Mouse (Mus musculus): ENCODE measurements around the gene Adarb1. TPM values are rescaled to one million over a fixed set of nuclear protein-coding genes. Genes with fewer than 3 reads are reported as not detected.

Adarb1 gene
- polyA plus RNA-seq, 1 experiment from 2014 or later: 15.4 TPM

- H3K9me3 ChIP-seq (ENCODE audit: control insufficient read depth, low read length): no peaks in the 10 kb centered on the region
- WGBS: 64% methylated on average over 4 of the region's 4 CpGs
- H3K27ac ChIP-seq (replicated peaks in 1 of 2; ENCODE audit: control insufficient read depth in 1 of 2, insufficient read depth in 1 of 2, low read depth in 2 of 2, low read length in 2 of 2): no peak overlapping the region
- no peak overlapping the region for H3K4me3 ChIP-seq (ENCODE audit: control insufficient read depth in 1 of 2, insufficient read depth in 1 of 2, low read depth in 1 of 2, low read length in 2 of 2)
- H3K4me1 ChIP-seq (ENCODE audit: control insufficient read depth in 2 of 2, insufficient read depth in 2 of 2, low read length in 2 of 2): peaks cover 0 to 13% of the 10 kb centered on the region in 2 experiments; a peak in 3 of 4 replicates
- no peak overlapping the region for H3K9ac ChIP-seq (ENCODE audit: low read length)
- ATAC-seq (ENCODE audit: insufficient number of reproducible peaks, insufficient read depth, low FRiP score, low read depth): no peak
- no peak overlapping the region for H3K4me2 ChIP-seq (ENCODE audit: low read length)
- no peaks in the 10 kb centered on the region for H3K36me3 ChIP-seq (ENCODE audit: control insufficient read depth, insufficient read depth, low read length)
- H3K27me3 ChIP-seq (ENCODE audit: control insufficient read depth, insufficient read depth, low read length): no peaks in the 10 kb centered on the region
Measured at GRCm38 (mm10) chr10:77385731-77386130, 32.3 kb downstream of the Adarb1 start.

- 87% methylated on average over 8 of the region's 8 CpGs for WGBS
- H3K4me1 ChIP-seq (ENCODE audit: control insufficient read depth in 2 of 2, insufficient read depth in 2 of 2, low read length in 2 of 2): peaks cover 0 to 11% of the 10 kb centered on the region in 2 experiments; a peak in 3 of 4 replicates
- H3K27ac ChIP-seq (replicated peaks in 1 of 2; ENCODE audit: control insufficient read depth in 1 of 2, insufficient read depth in 1 of 2, low read depth in 2 of 2, low read length in 2 of 2): no peak overlapping the region
- H3K4me3 ChIP-seq (ENCODE audit: control insufficient read depth in 1 of 2, insufficient read depth in 1 of 2, low read depth in 1 of 2, low read length in 2 of 2): no peak overlapping the region
- no peak overlapping the region for H3K9ac ChIP-seq (ENCODE audit: low read length)
- H3K9me3 ChIP-seq (ENCODE audit: control insufficient read depth, low read length): no peaks in the 10 kb centered on the region
- no peak overlapping the region for H3K4me2 ChIP-seq (ENCODE audit: low read length)
- ATAC-seq (ENCODE audit: insufficient number of reproducible peaks, insufficient read depth, low FRiP score, low read depth): no peak
- no peaks in the 10 kb centered on the region for H3K27me3 ChIP-seq (ENCODE audit: control insufficient read depth, insufficient read depth, low read length)
- H3K36me3 ChIP-seq (ENCODE audit: control insufficient read depth, insufficient read depth, low read length): no peaks in the 10 kb centered on the region
Measured at GRCm38 (mm10) chr10:77383045-77383444, 35.0 kb downstream of the Adarb1 start.

- Histone ChIP-seq H3K4me1 (ENCODE audit: control insufficient read depth in 2 of 2, insufficient read depth in 2 of 2, low read length in 2 of 2) (peaks cover under 1 to 11% of the 10 kb centered on the region in 2 experiments; a peak in 3 of 4 replicates), H3K9me3 (ENCODE audit: control insufficient read depth, low read length) (no peaks in the 10 kb centered on the region), H3K4me2 (ENCODE audit: low read length) (no peak overlapping the region), H3K9ac (ENCODE audit: low read length) (no peak overlapping the region), H3K27ac (replicated peaks in 1 of 2; ENCODE audit: control insufficient read depth in 1 of 2, insufficient read depth in 1 of 2, low read depth in 2 of 2, low read length in 2 of 2) (peak overlapping the region in 1 of 2 experiments; percentile 22; a peak in 1 of 4 replicates), H3K36me3 (ENCODE audit: control insufficient read depth, insufficient read depth, low read length) (no peaks in the 10 kb centered on the region), H3K27me3 (ENCODE audit: control insufficient read depth, insufficient read depth, low read length) (no peaks in the 10 kb centered on the region), H3K4me3 (ENCODE audit: control insufficient read depth in 1 of 2, insufficient read depth in 1 of 2, low read depth in 1 of 2, low read length in 2 of 2) (no peak overlapping the region)
- WGBS: 39% methylated on average over 2 of the region's 2 CpGs
- ATAC-seq (ENCODE audit: insufficient number of reproducible peaks, insufficient read depth, low FRiP score, low read depth): no peak
Measured at GRCm38 (mm10) chr10:77381191-77381590, 36.9 kb downstream of the Adarb1 start.

GRCm38 (mm10) chr10:77380716-77381115 is 37.4 kb downstream of the Adarb1 start:
- WGBS: 70% methylated on average over 6 of the region's 6 CpGs
- no peak for ATAC-seq (ENCODE audit: insufficient number of reproducible peaks, insufficient read depth, low FRiP score, low read depth)
- H3K36me3 ChIP-seq (ENCODE audit: control insufficient read depth, insufficient read depth, low read length): no peaks in the 10 kb centered on the region
- no peak overlapping the region for H3K27ac ChIP-seq (replicated peaks in 1 of 2; ENCODE audit: control insufficient read depth in 1 of 2, insufficient read depth in 1 of 2, low read depth in 2 of 2, low read length in 2 of 2)
- no peaks in the 10 kb centered on the region for H3K9me3 ChIP-seq (ENCODE audit: control insufficient read depth, low read length)
- no peak overlapping the region for H3K9ac ChIP-seq (ENCODE audit: low read length)
- no peaks in the 10 kb centered on the region for H3K27me3 ChIP-seq (ENCODE audit: control insufficient read depth, insufficient read depth, low read length)
- H3K4me2 ChIP-seq (ENCODE audit: low read length): no peak overlapping the region
- H3K4me1 ChIP-seq (ENCODE audit: control insufficient read depth in 2 of 2, insufficient read depth in 2 of 2, low read length in 2 of 2): peaks cover 2 to 8% of the 10 kb centered on the region in 2 experiments; a peak in 3 of 4 replicates
- no peak overlapping the region for H3K4me3 ChIP-seq (ENCODE audit: control insufficient read depth in 1 of 2, insufficient read depth in 1 of 2, low read depth in 1 of 2, low read length in 2 of 2)

GRCm38 (mm10) chr10:77379199-77379598 is 38.9 kb downstream of the Adarb1 start:
- H3K36me3 ChIP-seq (ENCODE audit: control insufficient read depth, insufficient read depth, low read length): no peaks in the 10 kb centered on the region
- H3K4me1 ChIP-seq (ENCODE audit: control insufficient read depth in 2 of 2, insufficient read depth in 2 of 2, low read length in 2 of 2): peaks cover 2 to 7% of the 10 kb centered on the region in 2 experiments; a peak in 3 of 4 replicates
- no peak overlapping the region for H3K9ac ChIP-seq (ENCODE audit: low read length)
- H3K27me3 ChIP-seq (ENCODE audit: control insufficient read depth, insufficient read depth, low read length): no peaks in the 10 kb centered on the region
- H3K4me2 ChIP-seq (ENCODE audit: low read length): no peak overlapping the region
- no peaks in the 10 kb centered on the region for H3K9me3 ChIP-seq (ENCODE audit: control insufficient read depth, low read length)
- 89% methylated on average over 4 of the region's 4 CpGs for WGBS
- H3K27ac ChIP-seq (replicated peaks in 1 of 2; ENCODE audit: control insufficient read depth in 1 of 2, insufficient read depth in 1 of 2, low read depth in 2 of 2, low read length in 2 of 2): no peak overlapping the region
- ATAC-seq (ENCODE audit: insufficient number of reproducible peaks, insufficient read depth, low FRiP score, low read depth): no peak
- no peak overlapping the region for H3K4me3 ChIP-seq (ENCODE audit: control insufficient read depth in 1 of 2, insufficient read depth in 1 of 2, low read depth in 1 of 2, low read length in 2 of 2)

- Histone ChIP-seq H3K4me1 (ENCODE audit: control insufficient read depth in 2 of 2, insufficient read depth in 2 of 2, low read length in 2 of 2) (peaks cover 6 to 11% of the 10 kb centered on the region in 2 experiments; a peak in 3 of 4 replicates), H3K27me3 (ENCODE audit: control insufficient read depth, insufficient read depth, low read length) (no peaks in the 10 kb centered on the region), H3K36me3 (ENCODE audit: control insufficient read depth, insufficient read depth, low read length) (no peaks in the 10 kb centered on the region), H3K4me2 (ENCODE audit: low read length) (no peak overlapping the region), H3K9me3 (ENCODE audit: control insufficient read depth, low read length) (no peaks in the 10 kb centered on the region), H3K4me3 (ENCODE audit: control insufficient read depth in 1 of 2, insufficient read depth in 1 of 2, low read depth in 1 of 2, low read length in 2 of 2) (no peak overlapping the region), H3K27ac (replicated peaks in 1 of 2; ENCODE audit: control insufficient read depth in 1 of 2, insufficient read depth in 1 of 2, low read depth in 2 of 2, low read length in 2 of 2) (0 out of 4 replicates have a peak overlapping the region, but pooled peaks of 1 of the 2 experiments have one; percentile 24), H3K9ac (ENCODE audit: low read length) (no peak overlapping the region)
- ATAC-seq (ENCODE audit: insufficient number of reproducible peaks, insufficient read depth, low FRiP score, low read depth): no peak
- 68% methylated on average over 1 of the region's 1 CpGs for WGBS
Measured at GRCm38 (mm10) chr10:77376056-77376455, 42.0 kb downstream of the Adarb1 start.

- Histone ChIP-seq H3K9me3 (ENCODE audit: control insufficient read depth, low read length) (no peaks in the 10 kb centered on the region), H3K4me1 (ENCODE audit: control insufficient read depth in 2 of 2, insufficient read depth in 2 of 2, low read length in 2 of 2) (peaks cover 7 to 11% of the 10 kb centered on the region in 2 experiments; a peak in 3 of 4 replicates), H3K27ac (replicated peaks in 1 of 2; ENCODE audit: control insufficient read depth in 1 of 2, insufficient read depth in 1 of 2, low read depth in 2 of 2, low read length in 2 of 2) (no peak overlapping the region), H3K36me3 (ENCODE audit: control insufficient read depth, insufficient read depth, low read length) (no peaks in the 10 kb centered on the region), H3K27me3 (ENCODE audit: control insufficient read depth, insufficient read depth, low read length) (no peaks in the 10 kb centered on the region), H3K4me3 (ENCODE audit: control insufficient read depth in 1 of 2, insufficient read depth in 1 of 2, low read depth in 1 of 2, low read length in 2 of 2) (no peak overlapping the region), H3K9ac (ENCODE audit: low read length) (no peak overlapping the region), H3K4me2 (ENCODE audit: low read length) (no peak overlapping the region)
- ATAC-seq (ENCODE audit: insufficient number of reproducible peaks, insufficient read depth, low FRiP score, low read depth): no peak
- WGBS: 73% methylated on average over 1 of the region's 1 CpGs
Measured at GRCm38 (mm10) chr10:77374948-77375347, 43.1 kb downstream of the Adarb1 start.

GRCm38 (mm10) chr10:77374407-77374806 is 43.7 kb downstream of the Adarb1 start:
- 79% methylated on average over 5 of the region's 5 CpGs for WGBS
- H3K9ac ChIP-seq (ENCODE audit: low read length): no peak overlapping the region
- no peak for ATAC-seq (ENCODE audit: insufficient number of reproducible peaks, insufficient read depth, low FRiP score, low read depth)
- H3K4me3 ChIP-seq (ENCODE audit: control insufficient read depth in 1 of 2, insufficient read depth in 1 of 2, low read depth in 1 of 2, low read length in 2 of 2): no peak overlapping the region
- no peak overlapping the region for H3K27ac ChIP-seq (replicated peaks in 1 of 2; ENCODE audit: control insufficient read depth in 1 of 2, insufficient read depth in 1 of 2, low read depth in 2 of 2, low read length in 2 of 2)
- no peaks in the 10 kb centered on the region for H3K36me3 ChIP-seq (ENCODE audit: control insufficient read depth, insufficient read depth, low read length)
- H3K4me2 ChIP-seq (ENCODE audit: low read length): no peak overlapping the region
- H3K9me3 ChIP-seq (ENCODE audit: control insufficient read depth, low read length): no peaks in the 10 kb centered on the region
- no peaks in the 10 kb centered on the region for H3K27me3 ChIP-seq (ENCODE audit: control insufficient read depth, insufficient read depth, low read length)
- peaks cover 11 to 12% of the 10 kb centered on the region in 2 experiments; a peak in 3 of 4 replicates for H3K4me1 ChIP-seq (ENCODE audit: control insufficient read depth in 2 of 2, insufficient read depth in 2 of 2, low read length in 2 of 2)
